Mouse (Mus musculus) stomach, adult 2 months (tissue): ENCODE data around the gene Fli1. TPM values are rescaled to one million over a fixed set of nuclear protein-coding genes. Genes with fewer than 3 reads are reported as not detected.

Experiments
- polyA plus RNA-seq: library from polyadenylated mRNA; depleted of rRNA; stranded (reverse); fragments of >200 nt; gene quantifications from 2 replicates; pipeline ENCODE4 v1.2.3, GENCODE M21; 2012; rRNA removed

Gene Fli1
- polyA plus RNA-seq = 0.62 and 1.1 TPM in 2 replicates

DNA sequence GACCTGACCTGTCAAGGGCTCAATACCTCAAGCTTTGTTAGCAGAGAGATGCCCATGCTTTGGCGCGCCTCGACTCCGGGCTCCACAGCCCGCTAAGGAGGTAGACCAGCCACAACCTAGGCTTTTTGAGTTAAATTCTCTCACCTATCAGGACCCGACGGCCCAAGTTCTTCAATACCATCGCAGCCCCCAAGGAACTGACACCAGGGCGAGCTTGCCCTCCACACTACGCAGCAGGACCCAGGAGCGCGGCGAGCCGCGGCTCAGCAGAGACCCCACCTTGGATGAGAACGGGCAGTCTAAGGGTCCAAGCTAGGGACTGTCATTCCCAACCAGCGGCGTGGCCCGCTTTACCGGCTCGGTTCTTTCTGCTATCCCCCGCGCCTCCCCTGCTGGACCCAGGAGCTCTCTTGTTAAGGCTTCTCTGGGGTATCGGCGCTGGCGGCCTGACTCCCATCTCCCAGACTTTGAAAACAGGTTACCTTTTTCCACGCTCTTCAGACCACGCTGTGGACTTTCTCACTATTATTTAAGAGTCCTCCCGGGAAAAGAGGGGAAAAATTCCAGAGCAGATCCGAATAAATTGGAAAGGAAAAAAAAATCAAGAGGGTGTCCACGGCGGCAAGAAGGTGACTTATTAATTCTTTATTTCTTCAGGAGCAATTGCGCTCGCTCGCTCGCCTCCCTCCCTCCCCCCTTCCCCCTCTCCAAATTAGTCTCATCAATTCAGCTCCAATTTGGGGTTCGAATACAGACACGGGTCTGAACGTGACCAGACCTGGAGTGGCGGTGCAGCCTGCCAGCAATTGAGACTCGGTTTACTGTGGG, at the start of gene Fli1:
Gene Fli1 (minus strand): TSS at position 650 of the 828 bp plus-strand sequence.

Other genes with a start within 250 kb of the Fli1 start
- 0.03 TPM in 1 of 2 replicates, not detected in the other for gene Kcnj5, start 198.5 kb downstream of the Fli1 start, polyA plus RNA-seq
- gene Kcnj1, start 170.4 kb downstream of the Fli1 start, polyA plus RNA-seq = not detected in 2 replicates
- 1.9 and 4.1 TPM in 2 replicates for gene Ets1, start 93.4 kb upstream of the Fli1 start, polyA plus RNA-seq